Mouse (Mus musculus) liver, postnatal 0 days (tissue): ENCODE results near the gene Agap1.

Experiments
- CTCF ChIP-seq: sonication (generic); IDR thresholded peaks from 2 replicates; pipeline ENCODE4 v1.5.1; 2016; ENCODE audit warnings: antibody characterized with exemption, low read depth
- EP300 ChIP-seq: IDR thresholded peaks from 2 replicates; pipeline ENCODE4 v1.6.1; 2016; ENCODE audit warnings: antibody characterized with exemption, low read depth, mild to moderate bottlenecking

GRCm38 (mm10) chr1:89902641-89903040, 448.0 kb downstream of the Agap1 start:
- TF ChIP-seq CTCF (no peak), EP300 (no peak)
